Mouse (Mus musculus) urinary bladder, postnatal 10 days (tissue): ENCODE results near the gene Acot11.

ENCODE experiments used
- DNase-seq: peaks from one replicate; pipeline ENCODE4 v3.0.0; 2022; ENCODE audit warnings: low spot score

Acot11 gene

GRCm38 (mm10) chr4:106804910-106805274 is at the start of gene Acot11:
Gene Acot11 (minus strand): TSS chr4:106804998.
- no peak for DNase-seq

- no peak for DNase-seq
Observed at GRCm38 (mm10) chr4:106848290-106849092, 43.7 kb upstream of the Acot11 start.

DNA sequence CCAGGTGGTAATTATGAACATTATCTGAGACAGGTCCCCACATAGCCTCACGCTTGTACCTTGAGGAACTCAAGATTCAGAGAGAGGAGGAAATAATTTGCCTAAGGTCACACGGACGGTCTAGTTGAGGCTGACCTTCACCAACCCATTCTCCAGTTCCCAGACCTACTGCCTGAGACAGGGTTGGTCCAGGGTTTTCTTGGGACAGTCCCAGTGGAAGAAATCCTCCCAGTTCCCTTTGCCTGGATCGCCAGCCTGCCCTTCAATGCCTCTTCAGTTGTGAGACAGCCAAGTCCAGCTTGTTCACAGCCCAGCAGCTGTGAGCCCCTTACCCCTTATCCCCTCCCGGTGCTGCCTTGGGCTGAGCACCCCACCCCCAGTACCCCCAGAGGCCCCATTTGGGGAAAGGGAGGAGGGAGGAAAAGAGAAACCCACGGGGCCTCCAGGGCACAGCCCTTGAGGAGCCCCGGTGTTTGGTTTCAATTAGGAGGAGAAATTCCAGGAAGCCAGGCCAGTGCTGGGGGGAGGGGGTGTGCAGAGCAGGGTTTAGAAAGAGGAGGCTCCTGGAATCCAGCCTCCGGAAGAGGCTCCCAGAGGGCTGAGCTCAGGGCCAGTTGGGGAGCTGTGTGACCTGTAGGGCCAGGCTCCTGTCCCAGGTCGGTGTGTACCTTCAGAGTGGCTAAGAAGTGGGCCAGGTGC is 42.9 kb upstream of the Acot11 start:
- no peak for DNase-seq

GRCm38 (mm10) chr4:106842561-106842960 is 37.8 kb upstream of the Acot11 start:
- DNase-seq: no peak

GRCm38 (mm10) chr4:106841856-106842255 is 37.1 kb upstream of the Acot11 start:
- DNase-seq: no peak

GRCm38 (mm10) chr4:106841303-106841702 is 36.5 kb upstream of the Acot11 start:
- no peak for DNase-seq

GRCm38 (mm10) chr4:106840651-106841145 is 35.9 kb upstream of the Acot11 start:
- DNase-seq: no peak

DNA sequence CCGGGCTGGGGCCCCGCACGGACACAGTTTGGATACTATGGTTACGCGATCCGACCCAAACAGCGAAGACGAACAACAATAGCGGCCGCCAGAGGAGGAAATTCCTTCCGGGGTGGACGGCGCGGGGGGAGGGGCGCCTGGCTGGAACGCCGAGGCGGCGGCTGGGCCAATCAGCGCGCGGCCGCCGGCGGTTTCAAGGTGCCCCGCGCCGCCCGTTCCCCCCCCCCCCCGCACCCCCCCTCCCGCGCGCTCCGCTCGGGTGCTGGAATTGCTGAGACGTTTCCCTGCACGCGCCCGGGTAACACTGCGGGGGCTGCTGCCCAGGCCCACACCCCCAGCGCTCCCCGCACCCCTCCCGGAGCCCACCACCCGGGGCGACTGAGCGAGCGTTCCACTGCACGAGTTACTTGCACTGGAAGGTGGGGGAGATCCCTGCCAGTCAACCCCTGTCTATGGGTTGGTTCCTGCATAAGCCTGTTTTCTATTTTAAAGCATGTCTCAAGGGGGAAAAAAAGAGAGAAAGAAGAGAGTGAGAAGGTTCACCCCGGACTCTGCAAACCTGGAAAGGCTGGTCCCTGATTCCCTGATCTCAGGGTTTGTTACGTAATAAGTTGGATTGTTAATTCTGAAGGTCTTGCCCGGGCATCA is 35.3 kb upstream of the Acot11 start:
- peak; percentile 76 for DNase-seq

GRCm38 (mm10) chr4:106839254-106839834 is 34.5 kb upstream of the Acot11 start:
- DNase-seq: no peak

DNA sequence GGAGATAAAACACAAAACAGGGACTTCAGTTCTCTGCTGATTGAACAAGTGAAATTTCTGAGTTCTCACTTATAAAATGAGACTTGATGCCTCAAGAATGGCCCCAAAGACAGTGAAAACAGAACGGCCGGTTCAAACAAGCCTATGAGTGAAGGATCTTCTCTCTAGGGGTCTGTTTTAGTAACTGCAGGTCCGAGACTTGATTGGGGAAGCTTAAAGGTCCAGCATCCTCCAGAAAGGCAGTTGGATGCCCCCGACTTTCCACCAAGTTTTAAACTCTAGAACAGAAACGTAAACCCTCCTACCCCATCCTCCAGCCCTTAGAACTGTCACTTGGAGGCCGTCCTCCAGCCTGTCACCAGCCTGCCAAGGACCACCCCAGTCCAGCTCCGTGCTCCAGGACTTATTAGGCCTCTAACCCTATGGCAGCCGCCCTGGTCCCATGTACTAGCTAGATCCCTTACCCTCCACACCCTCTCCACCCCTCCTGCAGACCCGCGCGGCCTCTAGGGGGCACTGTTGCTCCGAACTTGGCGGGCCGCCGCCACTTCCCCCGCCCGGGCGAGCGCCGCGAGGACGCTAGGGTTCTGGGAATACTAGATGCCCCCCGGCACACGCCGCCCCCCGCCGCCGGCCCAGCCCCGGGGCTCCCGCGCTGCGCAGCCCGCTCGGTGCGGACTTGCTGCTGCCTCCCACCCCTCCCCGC is 33.9 kb upstream of the Acot11 start:
- peak; percentile 98 for DNase-seq

GRCm38 (mm10) chr4:106837964-106838363 is 33.2 kb upstream of the Acot11 start:
- DNase-seq: peak; percentile 23

DNA sequence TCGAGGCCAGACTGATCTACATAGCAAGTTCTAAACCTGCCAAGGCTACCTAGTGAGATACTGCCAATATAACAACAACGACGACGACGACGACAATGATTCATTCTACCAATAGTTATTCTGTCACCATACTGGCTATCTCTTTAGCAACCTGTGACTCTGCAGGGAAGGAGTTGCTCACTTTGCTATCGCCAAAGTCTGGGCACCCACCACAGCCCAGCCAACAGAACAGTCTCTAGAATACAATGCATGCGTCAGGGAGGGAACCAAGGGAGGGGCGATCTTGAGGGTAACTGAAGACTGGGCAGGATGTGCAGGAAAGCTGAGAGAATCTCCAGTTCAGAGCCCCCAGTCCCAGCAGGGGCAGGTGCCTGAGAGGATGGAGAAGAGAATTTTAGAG is 32.6 kb upstream of the Acot11 start:
- DNase-seq: no peak

DNA sequence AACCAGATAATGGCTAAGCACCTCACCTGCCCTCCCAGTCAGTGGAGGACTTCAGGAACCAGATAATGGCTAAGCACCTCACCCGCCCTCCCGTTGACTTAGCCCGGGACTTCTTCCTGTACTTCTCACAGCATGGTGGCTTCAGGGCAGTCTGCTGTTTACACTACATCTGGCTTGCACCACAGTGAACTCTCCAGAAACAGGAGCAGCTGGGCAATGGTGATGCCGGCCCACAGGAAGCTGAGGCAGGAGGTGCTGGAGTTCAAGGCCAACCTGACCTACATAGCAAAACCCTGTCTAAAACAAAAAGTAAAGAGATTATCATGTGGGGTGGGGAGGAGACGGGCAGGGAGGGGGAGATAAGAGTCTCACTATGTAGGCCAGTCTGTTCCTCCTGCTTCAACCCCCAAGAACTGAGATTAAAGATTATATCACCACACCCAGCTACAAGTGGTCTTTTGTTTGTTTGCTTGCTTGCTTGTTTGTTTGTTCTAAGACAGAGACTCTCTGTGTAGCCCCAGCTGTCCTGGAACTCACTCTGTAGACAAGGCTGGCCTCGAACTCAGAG is 25.8 kb upstream of the Acot11 start:
- DNase-seq: no peak

DNA sequence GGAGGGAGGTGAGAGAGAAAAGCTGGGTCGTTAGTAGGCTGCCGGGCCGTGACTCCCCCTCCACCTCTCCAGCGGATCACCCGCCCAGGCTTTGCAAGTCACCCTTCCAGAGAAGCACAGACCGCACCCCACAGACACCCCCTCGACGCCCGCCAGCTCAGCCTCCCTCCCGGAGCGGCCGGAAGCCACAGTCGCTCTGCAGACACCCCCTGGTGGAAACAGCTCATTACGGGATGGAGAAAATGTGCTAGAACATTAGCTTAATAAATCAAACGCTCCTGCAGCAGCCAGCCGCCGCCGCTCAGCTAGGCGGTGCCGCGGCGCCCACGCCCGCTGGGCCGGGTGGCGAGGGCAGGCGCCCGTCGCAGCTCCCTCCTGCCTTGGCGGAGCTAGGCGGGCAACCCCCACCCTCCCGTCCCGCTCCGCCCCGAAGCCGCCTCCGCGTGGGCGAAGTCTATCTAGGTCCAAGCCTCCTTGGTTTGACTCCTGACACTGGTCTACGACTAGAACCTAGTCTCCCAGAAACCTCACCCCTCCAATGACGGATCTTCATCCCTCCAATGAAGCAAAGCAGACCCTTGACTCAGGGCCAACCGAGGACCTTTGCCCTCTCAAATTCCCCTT is 23.1 kb upstream of the Acot11 start:
- peak; percentile 24 for DNase-seq

GRCm38 (mm10) chr4:106825229-106825628 is 20.4 kb upstream of the Acot11 start:
- DNase-seq: no peak

GRCm38 (mm10) chr4:106819404-106819803 is 14.6 kb upstream of the Acot11 start:
- no peak for DNase-seq

DNA sequence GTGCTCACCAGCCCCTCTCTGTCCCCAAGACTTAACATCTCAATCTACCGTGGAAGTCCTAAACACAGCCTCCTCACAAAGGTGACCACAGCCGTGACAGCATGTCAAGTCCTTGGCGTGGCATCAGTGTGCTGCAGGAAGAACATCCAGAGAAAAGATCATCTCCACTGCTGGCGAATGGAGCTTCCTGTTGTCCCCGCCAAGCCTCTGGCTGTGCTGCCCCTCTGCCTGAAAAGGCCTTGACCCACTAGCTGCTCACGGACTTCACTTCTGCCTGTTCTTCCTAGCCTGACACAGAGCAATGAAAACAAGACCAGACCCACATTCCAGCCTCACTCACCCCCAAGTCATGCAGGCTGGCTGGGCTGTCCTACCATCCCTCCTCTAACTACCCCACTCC is 13.5 kb upstream of the Acot11 start:
- no peak for DNase-seq

DNA sequence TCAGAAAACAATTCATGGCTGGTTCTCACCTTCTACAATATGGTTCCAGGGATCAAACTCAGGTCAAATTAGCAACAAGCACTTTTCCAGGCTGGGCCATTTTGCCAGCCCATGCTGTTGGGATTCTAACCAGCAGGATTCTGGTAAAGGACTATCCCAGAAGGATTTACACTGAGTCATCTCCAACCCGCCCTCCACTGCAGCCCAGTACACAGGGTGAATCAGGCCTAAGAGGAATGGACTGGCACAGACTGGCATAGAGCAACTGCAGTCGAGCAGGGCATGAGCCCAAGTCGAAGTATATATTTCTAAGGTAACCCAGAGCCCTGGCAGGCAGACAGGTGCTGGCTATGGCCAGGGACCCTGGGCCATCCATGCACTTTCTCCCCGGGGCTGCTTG is 12.2 kb upstream of the Acot11 start:
- DNase-seq: no peak

- no peak for DNase-seq
Observed at GRCm38 (mm10) chr4:106815396-106816324, 10.9 kb upstream of the Acot11 start.

DNA sequence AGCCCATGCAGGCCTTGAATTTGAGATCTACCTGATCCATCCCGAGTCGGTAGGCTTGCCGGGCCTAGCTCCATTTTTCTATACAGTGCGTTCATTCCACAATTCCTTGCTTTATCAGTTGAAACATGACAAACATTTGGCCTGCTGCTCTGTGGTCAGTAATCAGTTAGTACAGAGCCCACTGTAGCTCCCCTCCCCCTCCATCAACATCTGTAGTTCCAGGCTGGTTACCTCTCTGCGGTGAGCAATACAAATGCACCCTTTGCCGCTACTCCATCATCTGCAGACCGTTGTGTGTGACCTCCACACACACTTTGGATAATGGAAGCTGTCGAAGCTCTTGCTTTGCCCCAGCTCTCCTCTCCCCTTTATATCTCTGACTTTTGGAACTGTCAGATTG is 6.4 kb upstream of the Acot11 start:
- no peak for DNase-seq
